Mouse (Mus musculus): ENCODE measurements at regions not wholly inside any gene's neighbourhood (a gene's known extent, or its start where the extent isn't known, plus 50 kb on each side); places are given as distances from the start of the nearest gene placed in this dataset.

GRCm38 (mm10) chr17:45209387-45209663 is 224.2 kb downstream of the Cdc5l start:
- H3K9me3 ChIP-seq (ENCODE audit: control insufficient read depth, low read length): no peaks in the 10 kb centered on the region
- no peak overlapping the region for H3K9ac ChIP-seq (replicated peaks; ENCODE audit: low read depth, low read length)
- 61% methylated on average over 3 of the region's 3 CpGs for WGBS
- no peak overlapping the region for H3K4me3 ChIP-seq (ENCODE audit: low read depth, low read length)
- no peak for ATAC-seq (ENCODE audit: low read depth)
- H3K4me1 ChIP-seq (ENCODE audit: control insufficient read depth, insufficient read depth, low read length): no peaks in the 10 kb centered on the region
- no peak overlapping the region for H3K27ac ChIP-seq (ENCODE audit: low read depth, low read length)
- no peaks in the 10 kb centered on the region for H3K36me3 ChIP-seq (ENCODE audit: control insufficient read depth, insufficient read depth, low read length)
- no peaks in the 10 kb centered on the region for H3K27me3 ChIP-seq (ENCODE audit: control insufficient read depth, insufficient read depth, low read length)
- no peak overlapping the region for H3K4me2 ChIP-seq (ENCODE audit: low read depth, low read length)

GRCm38 (mm10) chr17:45208596-45209386 is 224.7 kb downstream of the Cdc5l start:
- WGBS: 52% methylated on average over 14 of the region's 14 CpGs

GRCm38 (mm10) chr17:45195779-45196178 is 237.8 kb downstream of the Cdc5l start:
- ATAC-seq (ENCODE audit: low read depth): no peak
- no peak overlapping the region for H3K4me2 ChIP-seq (ENCODE audit: low read depth, low read length)
- no peak overlapping the region for H3K4me3 ChIP-seq (ENCODE audit: low read depth, low read length)
- H3K9ac ChIP-seq (replicated peaks; ENCODE audit: low read depth, low read length): no peak overlapping the region
- H3K9me3 ChIP-seq (ENCODE audit: control insufficient read depth, low read length): no peaks in the 10 kb centered on the region
- H3K27me3 ChIP-seq (ENCODE audit: control insufficient read depth, insufficient read depth, low read length): no peaks in the 10 kb centered on the region
- WGBS: 96% methylated on average over 6 of the region's 6 CpGs
- no peaks in the 10 kb centered on the region for H3K36me3 ChIP-seq (ENCODE audit: control insufficient read depth, insufficient read depth, low read length)
- H3K4me1 ChIP-seq (ENCODE audit: control insufficient read depth, insufficient read depth, low read length): no peaks in the 10 kb centered on the region
- H3K27ac ChIP-seq (ENCODE audit: low read depth, low read length): no peak overlapping the region

More at GRCm38 (mm10) chr17:45208596-45209386, 224.7 kb downstream of the Cdc5l start:
- H3K9ac ChIP-seq (replicated peaks; ENCODE audit: low read depth, low read length): no peak overlapping the region
- H3K27ac ChIP-seq (ENCODE audit: low read depth, low read length): no peak overlapping the region
- no peaks in the 10 kb centered on the region for H3K9me3 ChIP-seq (ENCODE audit: control insufficient read depth, low read length)
- H3K36me3 ChIP-seq (ENCODE audit: control insufficient read depth, insufficient read depth, low read length): no peaks in the 10 kb centered on the region
- no peaks in the 10 kb centered on the region for H3K4me1 ChIP-seq (ENCODE audit: control insufficient read depth, insufficient read depth, low read length)
- H3K4me2 ChIP-seq (ENCODE audit: low read depth, low read length): no peak overlapping the region
- no peak for ATAC-seq (ENCODE audit: low read depth)
- H3K4me3 ChIP-seq (ENCODE audit: low read depth, low read length): no peak overlapping the region
- no peaks in the 10 kb centered on the region for H3K27me3 ChIP-seq (ENCODE audit: control insufficient read depth, insufficient read depth, low read length)

- Histone ChIP-seq H3K4me1 (ENCODE audit: control insufficient read depth, insufficient read depth, low read length) (no peaks in the 10 kb centered on the region), H3K27me3 (ENCODE audit: control insufficient read depth, insufficient read depth, low read length) (no peaks in the 10 kb centered on the region), H3K4me3 (ENCODE audit: low read depth, low read length) (no peak overlapping the region), H3K36me3 (ENCODE audit: control insufficient read depth, insufficient read depth, low read length) (no peaks in the 10 kb centered on the region), H3K9me3 (ENCODE audit: control insufficient read depth, low read length) (no peaks in the 10 kb centered on the region), H3K4me2 (ENCODE audit: low read depth, low read length) (no peak overlapping the region), H3K27ac (ENCODE audit: low read depth, low read length) (no peak overlapping the region), H3K9ac (replicated peaks; ENCODE audit: low read depth, low read length) (no peak overlapping the region)
- 68% methylated on average over 13 of the region's 13 CpGs for WGBS
- no peak for ATAC-seq (ENCODE audit: low read depth)
Observed at GRCm38 (mm10) chr17:45194786-45195281, 238.7 kb downstream of the Cdc5l start.

GRCm38 (mm10) chr17:45193456-45194025 is 240.0 kb downstream of the Cdc5l start:
- Histone ChIP-seq H3K4me1 (ENCODE audit: control insufficient read depth, insufficient read depth, low read length) (no peaks in the 10 kb centered on the region), H3K27ac (ENCODE audit: low read depth, low read length) (no peak overlapping the region), H3K4me2 (ENCODE audit: low read depth, low read length) (no peak overlapping the region), H3K27me3 (ENCODE audit: control insufficient read depth, insufficient read depth, low read length) (no peaks in the 10 kb centered on the region), H3K9me3 (ENCODE audit: control insufficient read depth, low read length) (no peaks in the 10 kb centered on the region), H3K9ac (replicated peaks; ENCODE audit: low read depth, low read length) (no peak overlapping the region), H3K4me3 (ENCODE audit: low read depth, low read length) (no peak overlapping the region), H3K36me3 (ENCODE audit: control insufficient read depth, insufficient read depth, low read length) (no peaks in the 10 kb centered on the region)
- ATAC-seq (ENCODE audit: low read depth): no peak
- WGBS: 74% methylated on average over 11 of the region's 11 CpGs

GRCm38 (mm10) chr17:45187402-45187801 is 246.1 kb downstream of the Cdc5l start:
- WGBS: 84% methylated on average over 7 of the region's 7 CpGs
- no peak overlapping the region for H3K4me3 ChIP-seq (ENCODE audit: low read depth, low read length)
- H3K4me2 ChIP-seq (ENCODE audit: low read depth, low read length): no peak overlapping the region
- H3K9me3 ChIP-seq (ENCODE audit: control insufficient read depth, low read length): no peaks in the 10 kb centered on the region
- H3K4me1 ChIP-seq (ENCODE audit: control insufficient read depth, insufficient read depth, low read length): no peaks in the 10 kb centered on the region
- H3K27me3 ChIP-seq (ENCODE audit: control insufficient read depth, insufficient read depth, low read length): no peaks in the 10 kb centered on the region
- no peak for ATAC-seq (ENCODE audit: low read depth)
- H3K27ac ChIP-seq (ENCODE audit: low read depth, low read length): no peak overlapping the region
- H3K9ac ChIP-seq (replicated peaks; ENCODE audit: low read depth, low read length): no peak overlapping the region
- no peaks in the 10 kb centered on the region for H3K36me3 ChIP-seq (ENCODE audit: control insufficient read depth, insufficient read depth, low read length)

- Histone ChIP-seq H3K4me2 (ENCODE audit: low read depth, low read length) (no peak overlapping the region), H3K27me3 (ENCODE audit: control insufficient read depth, insufficient read depth, low read length) (no peaks in the 10 kb centered on the region), H3K4me1 (ENCODE audit: control insufficient read depth, insufficient read depth, low read length) (no peaks in the 10 kb centered on the region), H3K9ac (replicated peaks; ENCODE audit: low read depth, low read length) (no peak overlapping the region), H3K9me3 (ENCODE audit: control insufficient read depth, low read length) (no peaks in the 10 kb centered on the region), H3K27ac (ENCODE audit: low read depth, low read length) (no peak overlapping the region), H3K4me3 (ENCODE audit: low read depth, low read length) (no peak overlapping the region), H3K36me3 (ENCODE audit: control insufficient read depth, insufficient read depth, low read length) (no peaks in the 10 kb centered on the region)
- WGBS: 77% methylated on average over 4 of the region's 4 CpGs
- ATAC-seq (ENCODE audit: low read depth): no peak
Observed at GRCm38 (mm10) chr17:45176340-45176739, 257.2 kb downstream of the Cdc5l start.

- Histone ChIP-seq H3K27me3 (ENCODE audit: control insufficient read depth, insufficient read depth, low read length) (no peaks in the 10 kb centered on the region), H3K4me2 (ENCODE audit: low read depth, low read length) (no peak overlapping the region), H3K4me1 (ENCODE audit: control insufficient read depth, insufficient read depth, low read length) (0 out of 2 replicates have a peak, but pooled peaks cover 2% of the 10 kb centered on the region), H3K4me3 (ENCODE audit: low read depth, low read length) (no peak overlapping the region), H3K36me3 (ENCODE audit: control insufficient read depth, insufficient read depth, low read length) (no peaks in the 10 kb centered on the region), H3K9ac (replicated peaks; ENCODE audit: low read depth, low read length) (no peak overlapping the region), H3K9me3 (ENCODE audit: control insufficient read depth, low read length) (no peaks in the 10 kb centered on the region), H3K27ac (ENCODE audit: low read depth, low read length) (no peak overlapping the region)
- ATAC-seq (ENCODE audit: low read depth): no peak
- 55% methylated on average over 10 of the region's 10 CpGs for WGBS
Observed at GRCm38 (mm10) chr17:45169257-45169994, 264.1 kb downstream of the Cdc5l start.
